Mouse (Mus musculus): ENCODE measurements around the gene Pus3.

DNA sequence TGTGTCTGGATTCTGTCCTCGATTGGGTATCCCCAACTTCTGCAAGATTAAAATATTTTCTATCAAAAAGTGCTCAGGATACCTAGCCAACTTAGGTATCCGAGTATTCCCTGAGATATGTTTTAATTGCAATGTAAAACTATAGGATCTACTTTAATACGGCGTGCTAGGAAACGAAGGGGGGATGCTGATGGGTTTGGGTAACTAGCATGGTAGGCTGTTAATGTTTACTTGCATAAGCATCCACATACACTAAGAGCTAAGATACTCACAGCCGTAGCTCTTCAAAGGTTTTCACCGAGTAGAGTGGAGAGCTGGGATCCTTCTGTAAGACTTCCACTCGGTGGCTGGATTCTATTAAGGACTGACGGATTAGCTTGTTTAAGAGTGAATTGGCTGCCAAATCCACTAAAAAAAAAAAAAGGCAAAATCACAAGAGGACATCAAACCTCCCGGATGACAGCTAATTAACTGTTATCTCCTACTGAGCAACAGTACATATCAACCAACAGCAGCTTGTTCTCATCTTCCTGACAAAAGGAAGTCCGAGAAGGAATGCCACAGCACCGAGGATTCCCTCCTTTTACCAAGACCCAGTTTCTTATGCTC, 1.8 kb upstream of the Pus3 start:
- TF ChIP-seq CTCF (IDR thresholded peaks at IDR 0.05; ENCODE audit: control insufficient read depth, insufficient read depth, insufficient read length): no peak
- no peak for TF ChIP-seq MYOG (IDR thresholded peaks at IDR 0.05; ENCODE audit: control insufficient read depth, extremely low read depth, insufficient read length)
- no peak for TF ChIP-seq FOSL1 (IDR thresholded peaks at IDR 0.05; ENCODE audit: insufficient read depth, low read length, poor library complexity, severe bottlenecking)
- TF ChIP-seq USF1 (IDR thresholded peaks at IDR 0.05; ENCODE audit: low read depth): no peak
- TF ChIP-seq MAX (IDR thresholded peaks at IDR 0.05): no peak
- TF ChIP-seq MYOD1 (IDR thresholded peaks at IDR 0.05; ENCODE audit: control insufficient read depth, insufficient read length, low read depth): no peak

All from C2C12 (cell line).